Mouse (Mus musculus) adipocyte (in vitro differentiated cells): ENCODE data around the gene Fam174a.

ENCODE experiments used
- DNase-seq: peaks from one replicate; pipeline ENCODE4 v3.0.0-alpha.2; 2016; ENCODE audit warnings: low spot score

The Fam174a gene

DNA sequence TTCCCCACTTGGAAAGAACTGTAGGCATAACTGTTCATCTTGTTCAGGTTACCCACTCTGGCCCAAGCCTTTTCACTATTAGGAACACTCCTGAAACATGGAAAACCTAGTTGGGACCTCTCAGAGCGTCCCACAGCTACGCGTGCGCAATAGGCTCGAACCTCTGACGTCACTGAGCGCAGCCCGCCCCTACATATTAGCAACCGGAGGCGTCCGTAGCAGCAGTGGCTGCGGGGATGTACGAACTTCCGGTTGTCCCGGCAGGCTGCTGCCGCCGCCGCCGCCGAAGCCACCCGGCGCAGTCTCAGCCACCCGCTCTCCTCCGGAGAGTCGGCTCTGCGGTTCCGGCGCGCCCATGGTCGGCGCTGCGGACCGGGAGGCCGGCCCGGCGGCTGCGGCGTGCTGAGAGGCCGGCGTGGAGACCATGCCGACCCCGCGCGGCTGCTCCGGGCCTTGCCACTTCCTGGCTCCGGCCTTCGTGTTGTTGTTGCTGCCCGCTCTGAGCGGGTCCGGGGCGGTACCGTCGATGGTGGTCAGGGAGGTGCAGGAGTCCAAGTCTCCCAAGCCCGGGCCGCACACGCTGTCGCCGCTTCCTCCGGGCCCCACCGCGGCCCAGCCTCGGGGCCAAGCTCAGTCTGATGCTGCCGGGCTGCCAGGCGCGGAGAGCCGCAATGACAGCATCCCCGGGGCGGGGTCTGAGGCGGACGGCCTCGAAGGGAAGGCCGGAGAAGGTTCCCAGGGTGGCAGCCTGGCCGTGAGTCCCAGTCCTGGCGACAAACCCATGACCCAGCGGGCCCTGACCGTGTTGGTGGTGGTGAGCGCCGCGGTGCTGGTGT lies at the start of gene Fam174a:
Gene Fam174a, plus strand, starts transcription at position 231 of the 836 bp plus-strand sequence.
- peak; percentile 96 for DNase-seq

DNA sequence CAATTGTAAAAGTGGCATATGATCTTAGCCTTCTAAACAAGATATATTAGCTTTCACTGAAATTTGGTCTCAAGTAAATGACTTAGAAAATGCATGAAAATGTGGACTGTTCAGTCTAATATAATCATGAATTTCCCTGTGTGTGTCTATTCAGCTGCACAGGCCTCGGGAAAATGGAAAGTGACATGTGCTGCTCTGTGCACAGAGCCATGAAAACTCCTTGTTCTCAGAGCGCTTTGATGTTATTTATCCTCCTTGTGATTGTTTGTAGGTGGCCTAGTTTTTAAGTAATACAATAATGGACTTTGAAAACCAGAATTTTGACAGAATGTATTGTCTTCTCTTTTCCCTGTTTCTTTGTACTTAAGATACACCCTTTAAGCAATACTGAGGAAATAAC lies 49.6 kb upstream of the Fam174a start:
- no peak for DNase-seq

DNA sequence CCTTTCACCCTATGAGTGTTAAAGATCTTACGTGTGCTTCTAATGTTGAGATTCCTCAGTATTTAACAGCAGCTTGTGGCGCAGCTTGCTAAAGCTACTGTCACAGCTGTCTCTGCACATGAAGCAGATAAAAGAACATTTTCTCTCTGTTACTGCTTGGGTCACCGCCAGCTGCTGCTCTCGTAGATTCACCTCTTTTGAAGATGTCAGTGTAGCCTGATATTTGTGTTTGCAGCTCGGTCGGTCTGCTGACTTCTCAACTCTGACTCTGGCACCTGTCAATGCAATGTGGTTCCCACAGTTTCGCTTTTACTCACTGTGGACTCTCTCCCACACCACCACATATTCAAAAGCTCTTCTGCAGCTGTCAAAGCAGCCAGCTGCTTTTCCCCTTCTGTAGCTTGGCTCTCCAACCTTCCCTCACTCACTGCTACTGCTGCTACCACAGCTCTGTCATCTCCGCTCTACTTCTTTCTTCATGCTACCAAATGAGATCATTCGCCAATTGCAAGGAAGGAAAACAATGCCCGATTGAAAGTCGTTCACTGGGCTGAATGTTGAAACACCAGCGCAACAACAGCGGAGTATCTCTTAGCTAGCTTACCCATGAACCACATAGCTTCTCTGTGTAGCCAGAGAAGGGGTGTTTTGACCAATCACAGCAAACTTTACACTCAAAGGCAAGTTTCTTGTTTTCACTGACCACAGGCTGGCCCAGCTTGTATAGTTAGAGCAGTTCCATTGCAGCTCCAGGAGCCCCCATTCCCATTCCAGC lies 45.3 kb upstream of the Fam174a start:
- no peak for DNase-seq

DNA sequence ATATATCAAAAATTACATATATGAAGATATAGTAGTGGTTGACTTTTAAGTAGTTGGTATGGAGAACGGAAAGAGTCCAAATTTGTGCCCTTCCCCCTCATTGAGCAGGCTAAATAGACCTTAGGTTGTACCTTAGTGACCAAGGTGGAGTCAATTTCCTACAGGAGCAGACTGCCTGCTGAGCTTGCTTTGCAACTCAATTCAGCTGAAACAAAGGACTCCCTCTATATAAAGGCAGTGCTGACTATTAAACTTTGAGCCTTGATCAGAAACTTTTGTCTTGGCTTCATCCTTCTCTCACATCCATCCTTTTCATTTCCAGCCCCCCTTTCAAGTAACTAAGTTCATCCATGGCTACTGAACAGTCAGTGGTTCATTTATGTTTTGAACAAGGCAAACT lies 40.1 kb upstream of the Fam174a start:
- no peak for DNase-seq

DNA sequence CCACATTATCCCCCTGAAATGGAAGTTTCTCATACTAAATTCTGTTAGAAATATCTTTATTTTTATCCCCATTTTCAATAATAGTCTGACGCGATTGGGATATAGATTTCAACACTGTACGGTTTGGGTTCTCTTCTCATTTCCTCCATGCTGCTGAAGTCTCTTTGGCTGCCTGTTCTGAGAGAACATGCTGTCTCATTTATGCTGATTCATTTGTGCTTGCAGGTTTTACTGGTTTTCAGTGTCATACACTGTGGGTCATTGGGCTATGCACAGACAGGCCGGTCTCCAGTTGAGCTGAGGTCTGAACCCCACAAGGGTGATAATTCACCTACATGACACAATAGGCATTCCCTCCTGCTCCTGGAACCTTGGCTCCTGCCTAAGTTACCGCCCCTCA lies 5.1 kb upstream of the Fam174a start:
- DNase-seq = no peak

DNA sequence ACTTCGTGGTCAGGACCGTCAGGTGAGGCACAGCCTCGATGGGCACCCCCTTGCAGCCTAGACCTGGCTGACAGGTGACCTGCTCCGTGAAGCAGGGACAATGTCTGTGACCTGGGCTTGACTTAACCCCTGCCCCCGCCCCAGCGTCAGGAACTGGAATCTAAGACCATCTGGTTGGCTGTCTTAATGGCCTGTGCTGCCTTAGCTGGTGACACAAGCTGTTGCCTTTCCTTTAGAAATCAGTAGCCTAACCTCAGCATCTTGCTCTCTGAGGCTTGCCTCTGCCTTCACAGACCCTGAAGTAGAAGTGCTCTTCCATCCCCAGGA lies 769 bp downstream of the Fam174a start:
- DNase-seq = peak; percentile 44

DNA sequence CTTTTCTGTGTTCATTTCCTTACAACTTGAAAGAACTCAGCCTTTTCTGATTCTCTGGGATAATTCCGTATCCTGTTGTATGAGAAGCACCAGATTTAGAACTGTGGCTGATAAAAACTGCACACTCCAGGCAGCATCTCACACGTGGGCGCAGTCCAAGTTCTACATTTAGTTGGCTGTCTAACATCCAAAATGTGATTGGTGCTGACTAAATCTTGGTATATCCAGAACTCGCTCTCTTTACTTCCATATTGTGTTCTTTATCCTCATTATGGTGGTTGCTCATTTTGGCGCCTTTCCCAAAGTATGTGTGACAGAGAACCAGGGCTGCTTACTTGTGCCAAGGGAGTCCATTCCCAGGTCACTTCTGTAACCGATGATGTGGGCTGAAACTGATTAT lies 2.6 kb downstream of the Fam174a start:
- DNase-seq = no peak

DNA sequence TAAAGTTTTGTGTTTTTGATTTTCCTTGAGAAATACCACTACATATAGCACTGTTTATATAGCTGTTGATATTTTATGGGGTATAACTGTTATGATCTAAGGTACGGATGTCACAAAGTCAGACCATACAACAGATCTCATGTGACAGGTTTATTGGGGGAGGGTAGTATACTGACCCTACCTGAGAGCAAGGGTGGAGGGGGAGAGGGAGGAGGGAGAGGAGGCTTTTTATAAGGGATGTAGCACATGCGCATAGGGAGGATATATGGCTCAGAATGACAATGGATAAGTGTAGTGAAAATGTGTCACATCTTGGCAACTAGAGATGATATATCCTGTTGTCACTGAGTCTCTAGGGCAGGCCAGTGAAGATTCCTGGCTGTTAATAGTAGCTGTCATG lies 8.8 kb downstream of the Fam174a start:
- no peak for DNase-seq

DNA sequence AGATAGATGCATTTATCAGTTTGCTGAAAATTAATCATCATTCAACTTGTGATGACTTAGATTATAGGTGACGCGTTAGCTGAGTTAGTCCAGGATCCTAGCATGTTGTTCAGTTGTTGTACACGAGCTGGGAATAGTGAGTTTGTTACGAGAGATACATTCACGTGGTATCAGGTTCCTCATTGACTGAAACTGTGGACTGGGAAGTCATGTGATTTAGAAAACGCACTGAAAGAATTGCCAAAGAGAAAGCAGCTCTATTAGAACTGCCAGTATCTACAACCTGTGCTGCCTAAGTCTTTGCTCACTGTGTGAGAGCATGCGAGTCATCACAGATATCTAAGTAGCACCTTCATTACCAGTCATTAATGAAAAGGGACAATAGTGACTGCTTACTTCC lies 9.6 kb downstream of the Fam174a start:
- DNase-seq = no peak

DNA sequence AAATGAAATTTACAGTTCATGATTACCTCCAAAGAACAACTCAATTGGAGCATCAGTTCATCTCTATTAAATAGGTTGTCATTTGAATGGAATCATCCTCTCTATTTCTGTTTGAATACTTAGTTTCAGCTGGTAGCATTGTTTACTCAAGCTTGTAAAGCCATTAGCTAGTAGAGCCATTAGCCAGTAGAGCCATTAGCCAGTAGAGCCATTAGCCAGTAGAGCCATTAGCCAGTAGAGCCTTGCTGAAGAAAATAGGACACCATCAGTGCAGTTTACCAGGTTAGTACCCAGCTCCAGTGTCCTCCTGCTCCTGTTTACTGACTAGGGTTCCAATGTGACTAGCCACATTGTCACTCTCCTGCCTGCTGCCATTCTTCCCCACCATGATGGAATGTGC lies 13.4 kb downstream of the Fam174a start:
- DNase-seq = no peak

DNA sequence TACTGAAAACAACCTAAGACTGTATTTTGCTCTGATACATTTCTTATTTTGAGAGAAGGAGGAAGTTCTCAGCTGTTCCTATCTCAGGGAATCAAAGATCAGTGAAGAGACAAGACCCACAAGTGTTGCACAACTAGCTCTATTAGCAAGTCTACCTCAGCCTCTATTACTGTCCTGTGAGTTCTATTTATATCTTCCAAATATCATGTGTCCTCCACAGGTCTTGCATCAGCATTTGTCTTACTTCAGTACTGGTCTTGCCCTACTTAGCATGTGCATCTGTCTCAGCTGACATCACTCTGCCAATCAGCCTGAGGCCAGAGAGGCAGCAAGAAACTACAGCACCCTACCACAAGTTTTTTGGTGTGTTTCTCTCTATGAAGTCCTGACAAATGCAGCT lies 26.2 kb downstream of the Fam174a start:
- DNase-seq = peak; percentile 11

DNA sequence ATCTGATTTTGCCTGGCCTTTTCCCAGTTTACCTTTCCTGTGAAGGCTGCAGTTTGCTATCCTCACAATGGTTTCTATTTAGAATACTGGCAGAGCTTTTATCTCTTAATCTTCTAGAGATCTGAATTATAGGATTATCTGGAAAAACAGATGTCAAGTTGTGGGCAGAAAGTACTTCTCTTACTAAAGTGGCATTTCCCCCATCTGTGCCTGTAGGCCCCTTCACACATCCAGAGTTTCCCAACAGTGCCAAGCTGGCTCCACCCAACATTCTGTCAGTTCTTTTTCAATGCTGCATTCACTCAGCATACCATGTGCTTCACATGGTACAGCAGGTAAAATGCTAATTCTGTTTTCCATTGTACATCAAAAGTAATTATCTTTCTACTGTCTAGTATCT lies 28.8 kb downstream of the Fam174a start:
- DNase-seq = no peak

DNA sequence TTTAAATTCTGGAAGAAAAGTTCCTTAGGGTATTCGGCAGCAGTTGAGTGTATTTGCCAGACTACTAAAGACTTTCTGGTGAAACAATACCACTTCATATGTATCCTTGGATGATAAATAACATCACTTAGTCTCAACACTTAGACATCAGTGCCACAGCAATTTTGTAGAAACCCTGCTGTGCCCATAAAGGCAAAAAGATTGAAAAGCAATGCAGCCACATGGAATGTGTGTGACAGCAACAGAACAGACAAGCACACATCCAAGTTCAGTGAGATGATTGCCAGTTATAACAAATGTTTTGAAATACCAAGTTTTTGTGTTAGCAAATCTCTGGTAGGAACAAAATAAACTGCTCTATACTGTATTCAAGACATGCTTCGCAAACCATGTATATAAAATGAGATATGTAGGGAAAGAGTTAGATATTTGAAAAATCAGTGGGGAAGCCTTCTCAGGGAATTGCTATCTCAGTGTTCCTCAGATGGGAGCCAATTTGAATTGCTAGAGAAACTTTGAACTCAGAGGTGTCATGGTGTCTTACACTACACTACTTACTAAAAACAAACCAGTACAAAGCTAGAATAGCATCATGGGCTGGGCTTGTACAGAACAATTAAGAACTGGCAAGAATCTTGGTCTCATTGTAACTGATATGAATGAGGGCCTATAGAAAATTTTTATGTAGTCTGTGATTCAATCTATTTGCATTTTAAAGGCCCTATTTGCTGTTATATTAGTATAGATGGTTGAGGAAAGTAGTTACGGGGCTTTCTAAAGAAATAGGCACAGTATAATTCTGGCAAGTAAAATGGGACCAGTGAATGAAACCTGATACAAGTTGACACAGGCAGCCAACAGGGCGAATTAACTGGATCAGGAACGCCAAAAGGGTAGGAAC lies 30.4 kb downstream of the Fam174a start:
- DNase-seq = no peak

DNA sequence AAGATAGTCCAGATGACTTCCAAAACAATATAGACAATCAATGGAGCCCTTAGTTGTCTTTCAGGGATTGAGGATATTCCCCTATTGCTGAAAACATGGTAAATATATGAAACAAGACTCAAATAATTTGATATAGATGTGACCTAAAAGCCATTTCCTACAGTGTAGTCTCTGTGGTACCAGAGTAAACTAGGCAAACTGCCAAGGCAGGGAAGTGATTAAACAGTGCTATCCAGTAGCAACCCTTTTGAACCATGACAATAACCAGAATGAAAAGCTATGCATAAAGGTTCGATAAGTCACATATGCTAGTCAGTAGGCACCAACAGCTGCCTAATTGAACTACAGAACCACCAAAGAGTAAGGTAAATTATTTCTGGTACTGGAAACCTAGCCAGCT lies 40.7 kb downstream of the Fam174a start:
- DNase-seq = no peak

DNA sequence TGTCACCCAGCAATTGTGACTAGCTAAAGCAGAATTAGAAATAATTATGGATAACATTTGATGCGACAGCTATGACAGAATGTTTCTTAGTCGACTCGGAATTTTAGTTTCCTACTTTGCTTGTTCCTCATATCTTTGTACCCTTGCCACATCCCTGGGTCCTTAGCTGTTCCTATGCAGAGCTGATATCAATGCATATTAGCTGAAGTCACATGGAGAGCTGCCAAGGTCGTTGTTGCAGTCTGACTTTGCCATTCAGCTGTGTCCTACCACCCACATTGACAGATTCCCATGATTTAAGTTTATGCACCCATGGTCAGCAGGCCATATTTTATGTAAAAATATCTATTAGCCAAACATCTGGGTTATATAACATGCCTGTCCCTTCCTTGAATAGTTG lies 43.5 kb downstream of the Fam174a start:
- no peak for DNase-seq

DNA sequence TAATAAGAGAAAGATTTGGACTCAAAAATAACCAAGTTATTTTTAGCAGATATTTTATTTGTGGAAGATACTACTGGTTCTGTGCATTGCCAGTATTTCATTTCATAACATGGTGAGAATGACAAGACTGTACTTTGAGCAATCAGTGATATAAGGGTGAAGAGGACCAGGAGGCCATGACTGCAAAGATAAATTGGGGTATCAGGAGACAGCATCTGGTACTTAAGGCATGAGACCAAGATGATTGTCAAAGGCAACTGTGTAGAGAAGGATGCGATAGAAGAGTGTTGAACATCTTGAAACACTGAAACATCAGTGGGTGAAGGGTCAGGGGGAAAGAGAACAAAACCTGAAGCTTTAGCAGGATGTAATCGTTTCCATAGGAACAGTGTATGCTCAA lies 50.3 kb downstream of the Fam174a start:
- no peak for DNase-seq

DNA sequence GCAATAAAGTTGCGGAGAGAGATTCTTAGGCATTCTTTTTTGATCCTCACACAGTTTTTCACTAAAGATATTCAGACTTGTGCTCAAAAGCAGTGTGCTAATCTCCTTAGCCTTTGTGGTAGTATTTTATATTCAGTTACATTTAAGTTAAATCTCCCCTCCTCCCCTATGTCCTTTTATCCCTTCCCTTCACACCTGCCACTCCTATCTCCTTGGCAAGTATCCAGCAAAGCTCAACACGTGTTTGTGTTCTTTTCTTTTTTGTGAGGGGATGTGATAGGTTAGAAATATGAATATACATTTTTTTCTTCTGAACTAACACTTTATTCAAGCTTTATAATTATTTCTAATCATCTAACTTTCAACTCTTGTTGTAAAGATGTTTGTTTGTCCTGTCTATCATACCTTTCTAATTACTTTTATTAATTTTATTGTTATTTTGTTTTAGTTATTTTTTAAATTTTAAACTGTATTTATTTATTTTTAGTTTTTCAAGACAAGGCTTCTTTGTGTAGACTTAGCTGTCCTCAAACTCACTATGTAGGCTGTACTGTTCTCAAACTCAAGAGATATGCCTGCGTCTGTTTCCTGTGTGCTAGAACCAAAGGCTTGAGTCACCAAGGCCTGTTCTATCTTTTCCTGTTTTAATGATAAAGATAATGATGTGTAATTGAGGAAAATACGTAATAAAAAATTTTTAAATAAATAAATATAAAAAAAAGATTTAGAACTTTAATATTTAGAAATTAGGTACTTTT lies 53.4 kb downstream of the Fam174a start:
- DNase-seq = no peak

DNA sequence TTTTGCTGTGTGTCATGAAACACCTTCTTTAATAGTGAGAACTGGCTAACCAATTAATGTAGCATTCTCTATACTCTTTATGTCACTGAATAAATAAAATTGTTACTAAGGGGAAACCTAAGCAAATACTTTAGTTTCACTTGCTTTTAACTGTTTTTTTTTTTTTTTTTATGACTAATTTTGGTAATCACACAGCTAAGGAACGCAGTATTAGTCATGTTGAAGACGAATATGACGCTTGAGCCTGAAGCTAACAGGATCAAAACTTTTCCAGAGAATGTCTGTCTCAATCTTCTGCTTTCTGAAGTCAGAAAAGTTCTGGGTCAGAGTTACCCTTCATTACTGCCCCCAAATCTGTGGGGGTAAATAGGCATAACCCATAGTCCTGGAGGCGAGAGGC lies 54.3 kb downstream of the Fam174a start:
- no peak for DNase-seq

DNA sequence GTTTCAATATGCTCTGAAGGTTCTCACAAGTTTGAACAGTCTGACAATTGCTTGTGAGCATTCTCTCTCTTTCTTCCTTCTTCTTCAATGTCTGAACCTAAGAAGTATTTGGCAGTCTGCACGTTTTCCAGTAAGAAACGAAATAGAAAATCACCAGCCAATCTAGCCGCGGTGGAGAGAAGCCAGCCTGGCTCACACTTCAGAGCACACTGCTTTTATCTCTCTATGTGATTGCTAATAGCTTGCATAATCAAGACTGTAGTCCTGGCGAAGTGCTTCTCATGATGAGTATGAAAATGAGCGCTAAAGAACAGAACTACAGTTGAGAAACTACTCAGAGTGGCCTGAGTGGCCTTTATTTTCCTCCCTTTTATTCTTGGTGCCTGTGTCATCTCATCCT lies 62.0 kb downstream of the Fam174a start:
- no peak for DNase-seq

DNA sequence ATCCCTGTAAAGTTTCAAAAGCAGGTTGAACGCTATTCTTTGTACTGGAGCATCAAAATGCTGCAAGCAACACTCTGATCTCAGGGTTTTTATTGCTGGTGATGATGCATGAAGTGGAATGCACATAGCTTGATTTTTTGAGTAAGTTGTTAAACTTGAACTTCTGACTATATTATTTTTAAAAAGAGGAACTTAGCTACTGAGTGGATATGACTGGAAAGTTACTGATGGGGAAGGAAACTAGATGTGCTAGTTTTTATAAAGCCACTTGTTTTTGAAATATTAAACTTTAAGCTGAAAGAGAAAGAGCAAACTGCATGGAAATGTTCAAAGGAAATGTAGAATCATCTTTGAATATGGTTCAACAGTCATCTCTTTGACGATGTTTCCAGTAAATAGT lies 67.6 kb downstream of the Fam174a start:
- no peak for DNase-seq
